Mouse (Mus musculus): ENCODE data around the gene Myo1b. TPM values are rescaled to one million over a fixed set of nuclear protein-coding genes. Genes with fewer than 3 reads are reported as not detected.

Gene Myo1b
- polyA plus RNA-seq, 1 experiment from 2014 or later: 63.8 TPM

GRCm38 (mm10) chr1:51916276-51916675 is 405 bp upstream of the Myo1b start:
- Histone ChIP-seq H3K36me3 (no peaks in the 10 kb centered on the region), H3K4me2 (peak overlapping the region; percentile 61), H3K4me1 (peaks cover 15% of the 10 kb centered on the region), H3K9me3 (no peaks in the 10 kb centered on the region), H3K9ac (no peak overlapping the region), H3K4me3 (replicated peaks) (peak overlapping the region; percentile 91), H3K27ac (no peak overlapping the region), H3K27me3 (replicated peaks) (no peaks in the 10 kb centered on the region)
- 59% methylated on average over 5 of the region's 5 CpGs for WGBS
- ATAC-seq (ENCODE audit: insufficient read depth, low FRiP score, low read depth): no peak

GRCm38 (mm10) chr1:51915051-51915575 is 758 bp downstream of the Myo1b start:
- Histone ChIP-seq H3K9me3 (no peaks in the 10 kb centered on the region), H3K4me1 (peaks cover 15% of the 10 kb centered on the region), H3K27ac (peak overlapping the region; percentile 88), H3K9ac (peak overlapping the region; percentile 81), H3K27me3 (replicated peaks) (no peaks in the 10 kb centered on the region), H3K4me3 (replicated peaks) (peak overlapping the region; percentile 91), H3K4me2 (peak overlapping the region; percentile 61), H3K36me3 (no peaks in the 10 kb centered on the region)
- ATAC-seq (ENCODE audit: insufficient read depth, low FRiP score, low read depth): peak; percentile 70
- 0% methylated on average over 33 of the region's 33 CpGs for WGBS

GRCm38 (mm10) chr1:51914095-51914494 is 1.8 kb downstream of the Myo1b start:
- no peak for ATAC-seq (ENCODE audit: insufficient read depth, low FRiP score, low read depth)
- H3K27me3 ChIP-seq (replicated peaks): no peaks in the 10 kb centered on the region
- peaks cover 15% of the 10 kb centered on the region for H3K4me1 ChIP-seq
- H3K36me3 ChIP-seq: no peaks in the 10 kb centered on the region
- no peak overlapping the region for H3K9ac ChIP-seq
- peak overlapping the region; percentile 91; the same call in 1 of the 2 replicates for H3K4me3 ChIP-seq (replicated peaks)
- peak overlapping the region; percentile 61; the same call in 1 of the 2 replicates for H3K4me2 ChIP-seq
- no peak overlapping the region for H3K27ac ChIP-seq
- WGBS: 72% methylated on average over 3 of the region's 3 CpGs
- no peaks in the 10 kb centered on the region for H3K9me3 ChIP-seq

GRCm38 (mm10) chr1:51913071-51913814 is 2.6 kb downstream of the Myo1b start:
- no peak overlapping the region for H3K27ac ChIP-seq
- no peak overlapping the region for H3K9ac ChIP-seq
- 50% methylated on average over 14 of the region's 14 CpGs for WGBS
- H3K36me3 ChIP-seq: no peaks in the 10 kb centered on the region
- no peaks in the 10 kb centered on the region for H3K27me3 ChIP-seq (replicated peaks)
- H3K4me1 ChIP-seq: peaks cover 15% of the 10 kb centered on the region
- peak overlapping the region; percentile 61; the same call in 1 of the 2 replicates for H3K4me2 ChIP-seq
- no peaks in the 10 kb centered on the region for H3K9me3 ChIP-seq
- H3K4me3 ChIP-seq (replicated peaks): no peak overlapping the region
- ATAC-seq (ENCODE audit: insufficient read depth, low FRiP score, low read depth): no peak

GRCm38 (mm10) chr1:51911331-51911730 is 4.5 kb downstream of the Myo1b start:
- Histone ChIP-seq H3K27ac (no peak overlapping the region), H3K4me3 (replicated peaks) (no peak overlapping the region), H3K9me3 (no peaks in the 10 kb centered on the region), H3K9ac (no peak overlapping the region), H3K4me2 (no peak overlapping the region), H3K36me3 (no peaks in the 10 kb centered on the region), H3K4me1 (peaks cover 22% of the 10 kb centered on the region), H3K27me3 (replicated peaks) (no peaks in the 10 kb centered on the region)
- WGBS: 34% methylated on average over 4 of the region's 4 CpGs
- no peak for ATAC-seq (ENCODE audit: insufficient read depth, low FRiP score, low read depth)

GRCm38 (mm10) chr1:51909204-51909603 is 6.7 kb downstream of the Myo1b start:
- Histone ChIP-seq H3K4me1 (peaks cover 22% of the 10 kb centered on the region), H3K27me3 (replicated peaks) (no peaks in the 10 kb centered on the region), H3K9ac (no peak overlapping the region), H3K36me3 (no peaks in the 10 kb centered on the region), H3K4me2 (no peak overlapping the region), H3K9me3 (no peaks in the 10 kb centered on the region), H3K4me3 (replicated peaks) (no peak overlapping the region), H3K27ac (no peak overlapping the region)
- WGBS: 88% methylated on average over 2 of the region's 2 CpGs
- ATAC-seq (ENCODE audit: insufficient read depth, low FRiP score, low read depth): no peak

- H3K9ac ChIP-seq: no peak overlapping the region
These were observed 8.1 kb downstream of the Myo1b start for GRCm38 (mm10) chr1:51907821-51908220.

GRCm38 (mm10) chr1:51906206-51906906 is 9.5 kb downstream of the Myo1b start:
- Histone ChIP-seq H3K9ac (no peak overlapping the region), H3K4me1 (peaks cover 7% of the 10 kb centered on the region; the same call in 1 of the 2 replicates), H3K27me3 (replicated peaks) (no peaks in the 10 kb centered on the region), H3K9me3 (no peaks in the 10 kb centered on the region), H3K27ac (no peak overlapping the region), H3K4me3 (replicated peaks) (no peak overlapping the region), H3K36me3 (no peaks in the 10 kb centered on the region), H3K4me2 (no peak overlapping the region)
- no peak for ATAC-seq (ENCODE audit: insufficient read depth, low FRiP score, low read depth)
- WGBS: 83% methylated on average over 8 of the region's 8 CpGs

More at GRCm38 (mm10) chr1:51907821-51908220, 8.1 kb downstream of the Myo1b start:
- Histone ChIP-seq H3K4me1 (peaks cover 10% of the 10 kb centered on the region; the same call in 1 of the 2 replicates), H3K27ac (no peak overlapping the region), H3K4me2 (no peak overlapping the region), H3K36me3 (no peaks in the 10 kb centered on the region), H3K27me3 (replicated peaks) (no peaks in the 10 kb centered on the region), H3K9me3 (no peaks in the 10 kb centered on the region), H3K4me3 (replicated peaks) (no peak overlapping the region)
- no peak for ATAC-seq (ENCODE audit: insufficient read depth, low FRiP score, low read depth)
- 35% methylated on average over 8 of the region's 8 CpGs for WGBS

GRCm38 (mm10) chr1:51905073-51905472 is 10.8 kb downstream of the Myo1b start:
- H3K9me3 ChIP-seq: no peaks in the 10 kb centered on the region
- H3K27me3 ChIP-seq (replicated peaks): no peaks in the 10 kb centered on the region
- ATAC-seq (ENCODE audit: insufficient read depth, low FRiP score, low read depth): no peak
- 71% methylated on average over 6 of the region's 6 CpGs for WGBS
- peaks cover 7% of the 10 kb centered on the region; the same call in 1 of the 2 replicates for H3K4me1 ChIP-seq
- no peak overlapping the region for H3K9ac ChIP-seq
- no peak overlapping the region for H3K4me2 ChIP-seq
- no peaks in the 10 kb centered on the region for H3K36me3 ChIP-seq
- H3K27ac ChIP-seq: no peak overlapping the region
- no peak overlapping the region for H3K4me3 ChIP-seq (replicated peaks)

GRCm38 (mm10) chr1:51897160-51897572 is 18.7 kb downstream of the Myo1b start:
- H3K4me1 ChIP-seq: peaks cover 17% of the 10 kb centered on the region; the same call in 1 of the 2 replicates
- no peak overlapping the region for H3K27ac ChIP-seq
- no peaks in the 10 kb centered on the region for H3K36me3 ChIP-seq
- 49% methylated on average over 6 of the region's 6 CpGs for WGBS
- H3K4me3 ChIP-seq (replicated peaks): no peak overlapping the region
- no peak for ATAC-seq (ENCODE audit: insufficient read depth, low FRiP score, low read depth)
- no peak overlapping the region for H3K4me2 ChIP-seq
- H3K27me3 ChIP-seq (replicated peaks): no peaks in the 10 kb centered on the region
- H3K9ac ChIP-seq: no peak overlapping the region
- no peaks in the 10 kb centered on the region for H3K9me3 ChIP-seq

GRCm38 (mm10) chr1:51895961-51896360 is 19.9 kb downstream of the Myo1b start:
- 51% methylated on average over 10 of the region's 10 CpGs for WGBS
- Histone ChIP-seq H3K4me2 (no peak overlapping the region), H3K27me3 (replicated peaks) (no peaks in the 10 kb centered on the region), H3K4me3 (replicated peaks) (no peak overlapping the region), H3K4me1 (peaks cover 21% of the 10 kb centered on the region; the same call in 1 of the 2 replicates), H3K9ac (no peak overlapping the region), H3K27ac (no peak overlapping the region), H3K9me3 (no peaks in the 10 kb centered on the region), H3K36me3 (no peaks in the 10 kb centered on the region)
- ATAC-seq (ENCODE audit: insufficient read depth, low FRiP score, low read depth): 0 out of 2 replicates have a peak, but pooled peaks have one; percentile 28

- H3K4me3 ChIP-seq (replicated peaks): no peak overlapping the region
- H3K4me2 ChIP-seq: no peak overlapping the region
- ATAC-seq (ENCODE audit: insufficient read depth, low FRiP score, low read depth): no peak
These were observed 21.1 kb downstream of the Myo1b start for GRCm38 (mm10) chr1:51894721-51895120.

More at GRCm38 (mm10) chr1:51894721-51895120, 21.1 kb downstream of the Myo1b start:
- Histone ChIP-seq H3K36me3 (no peaks in the 10 kb centered on the region), H3K9ac (no peak overlapping the region), H3K27ac (no peak overlapping the region), H3K9me3 (no peaks in the 10 kb centered on the region), H3K4me1 (peaks cover 21% of the 10 kb centered on the region; the same call in 1 of the 2 replicates), H3K27me3 (replicated peaks) (no peaks in the 10 kb centered on the region)
- WGBS: 41% methylated on average over 3 of the region's 3 CpGs

All from stomach, embryonic 15.5 days (tissue).